Mouse (Mus musculus) liver, embryonic 13.5 days (tissue): ENCODE measurements at regions not wholly inside any gene's neighbourhood (a gene's known extent, or its start where the extent isn't known, plus 50 kb on each side); places are given as distances from the start of the nearest gene placed in this dataset.

Experiments used
- ATAC-seq: fragments of 200-750 bp; cut with Nextera tagmentation; 2 replicates; pipeline ENCODE4 v1.8.0; 2017; ENCODE audit warnings: low read depth, mild to moderate bottlenecking, moderate number of reproducible peaks, moderate library complexity
- DNase-seq: peaks from one replicate; pipeline ENCODE4 v3.0.0; 2022
- H3K27ac ChIP-seq: fragments of 300-500 bp; sonication (generic); 2 replicates; pipeline ENCODE4 v1.5.1; 2015; ENCODE audit warnings: moderate library complexity, mild to moderate bottlenecking, inconsistent platforms
- H3K27me3 ChIP-seq: fragments of 300-500 bp; sonication (generic); 2 replicates; pipeline ENCODE4 v1.6.1; 2015; ENCODE audit warnings: mild to moderate bottlenecking, inconsistent platforms
- H3K36me3 ChIP-seq: fragments of 300-500 bp; sonication (generic); 2 replicates; pipeline ENCODE4 v1.6.1; 2015; ENCODE audit warnings: mild to moderate bottlenecking, inconsistent platforms
- H3K4me1 ChIP-seq: fragments of 300-500 bp; sonication (generic); replicated peaks from 2 replicates; pipeline ENCODE4 v1.6.1; 2015; ENCODE audit warnings: inconsistent platforms
- H3K4me2 ChIP-seq: fragments of 300-500 bp; sonication (generic); 2 replicates; pipeline ENCODE4 v1.6.1; 2015; ENCODE audit warnings: inconsistent platforms, mild to moderate bottlenecking, moderate library complexity
- H3K4me3 ChIP-seq: fragments of 300-500 bp; sonication (generic); replicated peaks from 2 replicates; pipeline ENCODE4 v1.5.1; 2015; ENCODE audit warnings: mild to moderate bottlenecking, inconsistent platforms
- H3K9ac ChIP-seq: fragments of 300-500 bp; sonication (generic); 2 replicates; pipeline ENCODE4 v1.6.1; 2015; ENCODE audit warnings: mild to moderate bottlenecking, inconsistent platforms
- H3K9me3 ChIP-seq: fragments of 300-500 bp; sonication (generic); replicated peaks from 2 replicates; pipeline ENCODE4 v1.6.1; 2016; ENCODE audit warnings: inconsistent platforms
- WGBS: fragments of 180-500 bp; shearing (Covaris S2); methylation state at CpG from one replicate; pipeline ENCODE4 v1.1.7; 2015; ENCODE audit not compliant: insufficient replicate concordance; 5-methylcytosine and 5-hydroxymethylcytosine counted together

- Histone ChIP-seq H3K9me3 (no peaks in the 10 kb centered on the region), H3K4me2 (no peak overlapping the region), H3K9ac (no peak overlapping the region), H3K27me3 (no peaks in the 10 kb centered on the region), H3K27ac (no peak overlapping the region), H3K36me3 (no peaks in the 10 kb centered on the region), H3K4me1 (no peaks in the 10 kb centered on the region), H3K4me3 (no peak overlapping the region)
- DNase-seq: no peak
- no peak for ATAC-seq
- WGBS: 67% methylated on average over 4 of the region's 4 CpGs
These were observed 629.9 kb upstream of the Sall1 start for GRCm38 (mm10) chr8:89673911-89674310.

- no peak overlapping the region for H3K9ac ChIP-seq
- no peak overlapping the region for H3K4me3 ChIP-seq
- WGBS: 71% methylated on average over 5 of the region's 5 CpGs
- DNase-seq (no peak), ATAC-seq (no peak)
- no peaks in the 10 kb centered on the region for H3K9me3 ChIP-seq
- no peak overlapping the region for H3K4me2 ChIP-seq
- no peak overlapping the region for H3K27ac ChIP-seq
- no peaks in the 10 kb centered on the region for H3K27me3 ChIP-seq
- H3K4me1 ChIP-seq: no peaks in the 10 kb centered on the region
- H3K36me3 ChIP-seq: no peaks in the 10 kb centered on the region
These were observed 628.7 kb upstream of the Sall1 start for GRCm38 (mm10) chr8:89672631-89673030.

- H3K27ac ChIP-seq: no peak overlapping the region
- no peak for ATAC-seq
- 61% methylated on average over 9 of the region's 9 CpGs for WGBS
- H3K4me2 ChIP-seq: no peak overlapping the region
- no peaks in the 10 kb centered on the region for H3K9me3 ChIP-seq
- DNase-seq: no peak
- H3K4me3 ChIP-seq: no peak overlapping the region
- no peaks in the 10 kb centered on the region for H3K27me3 ChIP-seq
- no peak overlapping the region for H3K9ac ChIP-seq
- H3K4me1 ChIP-seq: no peaks in the 10 kb centered on the region; the same call in 1 of the 2 replicates
- H3K36me3 ChIP-seq: no peaks in the 10 kb centered on the region
These were observed 621.1 kb upstream of the Sall1 start for GRCm38 (mm10) chr8:89664911-89665689.

- WGBS: 18% methylated on average over 10 of the region's 10 CpGs
- H3K27ac ChIP-seq: no peak overlapping the region
- no peaks in the 10 kb centered on the region for H3K36me3 ChIP-seq
- ATAC-seq: peak; percentile 53; the same call in 1 of the 2 replicates
- no peaks in the 10 kb centered on the region for H3K9me3 ChIP-seq
- H3K4me2 ChIP-seq: no peak overlapping the region
- no peaks in the 10 kb centered on the region; the same call in 1 of the 2 replicates for H3K4me1 ChIP-seq
- H3K9ac ChIP-seq: no peak overlapping the region
- H3K4me3 ChIP-seq: no peak overlapping the region
- peak; percentile 8 for DNase-seq
- no peaks in the 10 kb centered on the region for H3K27me3 ChIP-seq
These were observed 619.9 kb upstream of the Sall1 start for GRCm38 (mm10) chr8:89663859-89664258.

GRCm38 (mm10) chr8:89658998-89659944, 615.3 kb upstream of the Sall1 start:
- no peak for ATAC-seq
- WGBS: 32% methylated on average over 14 of the region's 14 CpGs
- no peak overlapping the region for H3K9ac ChIP-seq
- no peaks in the 10 kb centered on the region for H3K9me3 ChIP-seq
- no peak overlapping the region for H3K4me2 ChIP-seq
- H3K27me3 ChIP-seq: no peaks in the 10 kb centered on the region
- H3K4me1 ChIP-seq: no peaks in the 10 kb centered on the region
- H3K36me3 ChIP-seq: no peaks in the 10 kb centered on the region
- no peak overlapping the region for H3K27ac ChIP-seq
- no peak overlapping the region for H3K4me3 ChIP-seq
- no peak for DNase-seq

- Histone ChIP-seq H3K4me3 (no peak overlapping the region), H3K36me3 (no peaks in the 10 kb centered on the region), H3K27ac (no peak overlapping the region), H3K27me3 (no peaks in the 10 kb centered on the region), H3K4me1 (no peaks in the 10 kb centered on the region), H3K9me3 (no peaks in the 10 kb centered on the region), H3K9ac (no peak overlapping the region), H3K4me2 (no peak overlapping the region)
- ATAC-seq (no peak), DNase-seq (no peak)
- WGBS: 75% methylated on average over 14 of the region's 14 CpGs
These were observed 611.4 kb upstream of the Sall1 start for GRCm38 (mm10) chr8:89655369-89655768.

- H3K27ac ChIP-seq: no peak overlapping the region
- no peaks in the 10 kb centered on the region for H3K9me3 ChIP-seq
- H3K27me3 ChIP-seq: no peaks in the 10 kb centered on the region
- no peak overlapping the region for H3K9ac ChIP-seq
- no peaks in the 10 kb centered on the region for H3K36me3 ChIP-seq
- ATAC-seq: no peak
- no peak for DNase-seq
- WGBS: 12% methylated on average over 5 of the region's 5 CpGs
- no peak overlapping the region for H3K4me3 ChIP-seq
- no peaks in the 10 kb centered on the region for H3K4me1 ChIP-seq
- H3K4me2 ChIP-seq: no peak overlapping the region
These were observed 605.4 kb upstream of the Sall1 start for GRCm38 (mm10) chr8:89649207-89649890.

GRCm38 (mm10) chr8:89646946-89647345, 603.0 kb upstream of the Sall1 start:
- H3K36me3 ChIP-seq: no peaks in the 10 kb centered on the region
- ATAC-seq: no peak
- no peak overlapping the region for H3K27ac ChIP-seq
- DNase-seq: no peak
- H3K9me3 ChIP-seq: no peaks in the 10 kb centered on the region
- 71% methylated on average over 5 of the region's 5 CpGs for WGBS
- no peak overlapping the region for H3K4me2 ChIP-seq
- no peaks in the 10 kb centered on the region for H3K27me3 ChIP-seq
- H3K4me1 ChIP-seq: no peaks in the 10 kb centered on the region
- H3K9ac ChIP-seq: no peak overlapping the region
- no peak overlapping the region for H3K4me3 ChIP-seq

- H3K36me3 ChIP-seq: no peaks in the 10 kb centered on the region
- H3K9me3 ChIP-seq: no peaks in the 10 kb centered on the region
- ATAC-seq: no peak
- no peaks in the 10 kb centered on the region for H3K4me1 ChIP-seq
- 25% methylated on average over 5 of the region's 5 CpGs for WGBS
- no peak for DNase-seq
- H3K9ac ChIP-seq: no peak overlapping the region
- no peak overlapping the region for H3K27ac ChIP-seq
- H3K4me2 ChIP-seq: no peak overlapping the region
- H3K27me3 ChIP-seq: no peaks in the 10 kb centered on the region
- no peak overlapping the region for H3K4me3 ChIP-seq
These were observed 597.4 kb upstream of the Sall1 start for GRCm38 (mm10) chr8:89641339-89641738.

- H3K9ac ChIP-seq: no peak overlapping the region
- no peak overlapping the region for H3K27ac ChIP-seq
- 54% methylated on average over 2 of the region's 2 CpGs for WGBS
- H3K36me3 ChIP-seq: no peaks in the 10 kb centered on the region
- H3K9me3 ChIP-seq: no peaks in the 10 kb centered on the region
- no peak for DNase-seq
- no peaks in the 10 kb centered on the region for H3K27me3 ChIP-seq
- no peak overlapping the region for H3K4me3 ChIP-seq
- no peak for ATAC-seq
- no peak overlapping the region for H3K4me2 ChIP-seq
- H3K4me1 ChIP-seq: no peaks in the 10 kb centered on the region
These were observed 590.9 kb upstream of the Sall1 start for GRCm38 (mm10) chr8:89634864-89635263.

GRCm38 (mm10) chr8:89632304-89632703, 588.3 kb upstream of the Sall1 start:
- Histone ChIP-seq H3K27ac (no peak overlapping the region), H3K27me3 (no peaks in the 10 kb centered on the region), H3K36me3 (no peaks in the 10 kb centered on the region), H3K4me2 (no peak overlapping the region), H3K4me1 (no peaks in the 10 kb centered on the region), H3K4me3 (no peak overlapping the region), H3K9me3 (no peaks in the 10 kb centered on the region), H3K9ac (no peak overlapping the region)
- DNase-seq (no peak), ATAC-seq (no peak)
- WGBS: 83% methylated on average over 5 of the region's 5 CpGs
